ENCODE assay signal across 8 mouse cellular contexts in genomic region chr1:180331546-180332075, GRCm38 (mm10). TPM values are rescaled to one million over a fixed set of nuclear protein-coding genes. Genes with fewer than 3 reads are reported as not detected.
DNase-seq lines count a peak whose midpoint lies in the region; ATAC-seq and TF ChIP-seq lines count a peak whose summit lies in the region.

No protein-coding gene starts in this region.

- H3K27me3 ChIP-seq in forebrain, embryonic 16.5 days (replicated peaks; ENCODE audit: control insufficient read depth, insufficient read depth, low read length): peaks cover 9% of the 10 kb centered on the region
- H3K27me3 ChIP-seq in intestine, embryonic 15.5 days (replicated peaks): no peaks in the 10 kb centered on the region
- H3K27me3 ChIP-seq in lung, embryonic 16.5 days (ENCODE audit: control insufficient read depth, insufficient read depth, low read depth, low read length): no peaks in the 10 kb centered on the region
- H3K27me3 ChIP-seq in stomach, embryonic 16.5 days (ENCODE audit: control insufficient read depth, insufficient read depth, low read length): no peaks in the 10 kb centered on the region

- TF ChIP-seq CTCF in bone marrow macrophage, adult 2 months (IDR thresholded peaks at IDR 0.05; ENCODE audit: low read depth, low read length): no peak

- no peaks in the 10 kb centered on the region for H3K9me3 ChIP-seq in forebrain, embryonic 16.5 days (ENCODE audit: control insufficient read depth, low read length)
- no peaks in the 10 kb centered on the region for H3K9me3 ChIP-seq in intestine, embryonic 15.5 days
- no peaks in the 10 kb centered on the region for H3K9me3 ChIP-seq in lung, embryonic 16.5 days (ENCODE audit: control insufficient read depth, low read length)
- H3K9me3 ChIP-seq in stomach, embryonic 16.5 days (replicated peaks; ENCODE audit: control insufficient read depth, low read length): no peaks in the 10 kb centered on the region

- WGBS in forebrain, embryonic 16.5 days: under 1% methylated on average over 21 of the region's 21 CpGs
- WGBS in intestine, embryonic 15.5 days: 2% methylated on average over 21 of the region's 21 CpGs
- WGBS in lung, embryonic 16.5 days: under 1% methylated on average over 21 of the region's 21 CpGs
- 4% methylated on average over 21 of the region's 21 CpGs for WGBS in stomach, embryonic 16.5 days

- ATAC-seq in forebrain, embryonic 16.5 days: peak; percentile 17; the same call in 1 of the 2 replicates
- peak; percentile 9; the same call in 1 of the 2 replicates for ATAC-seq in intestine, embryonic 15.5 days
- no peak; the same call in 1 of the 2 replicates for ATAC-seq in lung, embryonic 16.5 days (ENCODE audit: low read depth)
- no peak for ATAC-seq in stomach, embryonic 16.5 days (ENCODE audit: insufficient read depth, low FRiP score)
- ATAC-seq in monocyte, adult 5-6 weeks (replicated peaks; ENCODE audit: insufficient number of reproducible peaks, low FRiP score, low TSS enrichment, poor library complexity, severe bottlenecking): no peak

- H3K27ac ChIP-seq in bone marrow macrophage, adult 2 months (ENCODE audit: insufficient read depth, low read depth, low read length): 0 out of 2 replicates have a peak overlapping the region, but pooled peaks have one; percentile 1
- H3K27ac ChIP-seq in forebrain, embryonic 16.5 days (ENCODE audit: low read length): no peak overlapping the region
- H3K27ac ChIP-seq in intestine, embryonic 15.5 days: peak overlapping the region; percentile 93; the same call in 1 of the 2 replicates
- H3K27ac ChIP-seq in lung, embryonic 16.5 days (ENCODE audit: low read length): peak overlapping the region; percentile 98
- H3K27ac ChIP-seq in stomach, embryonic 16.5 days (ENCODE audit: low read length): peak overlapping the region; percentile 95

- H3K9ac ChIP-seq in forebrain, embryonic 16.5 days (replicated peaks; ENCODE audit: low read depth, low read length): peak overlapping the region; percentile 70
- peak overlapping the region; percentile 87 for H3K9ac ChIP-seq in intestine, embryonic 15.5 days
- peak overlapping the region; percentile 92 for H3K9ac ChIP-seq in lung, embryonic 16.5 days (ENCODE audit: low read length)
- H3K9ac ChIP-seq in stomach, embryonic 16.5 days (ENCODE audit: low read length): peak overlapping the region; percentile 92

- H3K4me1 ChIP-seq in bone marrow macrophage, adult 2 months (ENCODE audit: control insufficient read depth, insufficient read depth, low read length): peaks cover 43% of the 10 kb centered on the region
- H3K4me1 ChIP-seq in forebrain, embryonic 16.5 days (replicated peaks; ENCODE audit: control insufficient read depth, insufficient read depth, low read length): peaks cover 30% of the 10 kb centered on the region
- H3K4me1 ChIP-seq in intestine, embryonic 15.5 days (replicated peaks): peaks cover 53% of the 10 kb centered on the region
- peaks cover 39% of the 10 kb centered on the region for H3K4me1 ChIP-seq in lung, embryonic 16.5 days (replicated peaks; ENCODE audit: control insufficient read depth, insufficient read depth, low read length)
- peaks cover 53% of the 10 kb centered on the region for H3K4me1 ChIP-seq in stomach, embryonic 16.5 days (ENCODE audit: control insufficient read depth, insufficient read depth, low read length)

- peak overlapping the region; percentile 87 for H3K4me3 ChIP-seq in bone marrow macrophage, adult 2 months (ENCODE audit: insufficient read depth, low read length)
- H3K4me3 ChIP-seq in forebrain, embryonic 16.5 days (replicated peaks; ENCODE audit: low read length): peak overlapping the region; percentile 64
- H3K4me3 ChIP-seq in intestine, embryonic 15.5 days (replicated peaks): peak overlapping the region; percentile 75
- H3K4me3 ChIP-seq in lung, embryonic 16.5 days (ENCODE audit: low read length): peak overlapping the region; percentile 85
- peak overlapping the region; percentile 83 for H3K4me3 ChIP-seq in stomach, embryonic 16.5 days (replicated peaks; ENCODE audit: low read length)

- no peaks in the 10 kb centered on the region for H3K36me3 ChIP-seq in forebrain, embryonic 16.5 days (ENCODE audit: control insufficient read depth, insufficient read depth)
- H3K36me3 ChIP-seq in intestine, embryonic 15.5 days: peaks cover 8% of the 10 kb centered on the region; the same call in 1 of the 2 replicates
- peaks cover 4% of the 10 kb centered on the region; the same call in 1 of the 2 replicates for H3K36me3 ChIP-seq in lung, embryonic 16.5 days (ENCODE audit: control insufficient read depth, insufficient read depth, low read length)
- H3K36me3 ChIP-seq in stomach, embryonic 16.5 days (ENCODE audit: control insufficient read depth, insufficient read depth, low read length): no peaks in the 10 kb centered on the region

- peak overlapping the region; percentile 97 for H3K4me2 ChIP-seq in forebrain, embryonic 16.5 days (ENCODE audit: low read length)
- H3K4me2 ChIP-seq in intestine, embryonic 15.5 days (replicated peaks): peak overlapping the region; percentile 93
- peak overlapping the region; percentile 77 for H3K4me2 ChIP-seq in lung, embryonic 16.5 days (ENCODE audit: low read depth, low read length)
- H3K4me2 ChIP-seq in stomach, embryonic 16.5 days (ENCODE audit: low read depth, low read length): peak overlapping the region; percentile 98

- TF ChIP-seq POLR2A in bone marrow macrophage, adult 2 months (IDR thresholded peaks at IDR 0.05; ENCODE audit: borderline replicate concordance, low read depth, low read length): no peak

- peak; percentile 30 to 48 for DNase-seq in layer of hippocampus, postnatal 10 days (ENCODE audit: low spot score in 2 of 2)
- DNase-seq in layer of hippocampus, adult 9-11 months: no peak

RNA-seq across cellular contexts. Expression of gene Itpkb, which starts 1.3 kb away (rescaled TPM):
- total RNA-seq in layer of hippocampus, postnatal 10 days (2021): 10 to 100 TPM; 15.9 to 17.7 TPM
- polyA plus RNA-seq in bone marrow macrophage, adult 2 months (2012; ENCODE audit: insufficient read depth, insufficient read length, missing spikeins): 24.4 and 28.6 TPM in 2 replicates
- polyA plus RNA-seq in forebrain, embryonic 16.5 days (2015; fragmentation: Nextera tagmentation; extraction: Ambion mirVana): 2.0 and 2.4 TPM in 2 replicates
- polyA plus RNA-seq in intestine, embryonic 15.5 days (2015; fragmentation: Nextera tagmentation; extraction: Ambion mirVana): 6.9 and 8.2 TPM in 2 replicates
- polyA plus RNA-seq in lung, embryonic 16.5 days (2015; fragmentation: Nextera tagmentation; extraction: Ambion mirVana): 9.4 and 10.6 TPM in 2 replicates
- 6.0 and 7.2 TPM in 2 replicates for polyA plus RNA-seq in stomach, embryonic 16.5 days (2015; fragmentation: Nextera tagmentation; extraction: Ambion mirVana)
- total RNA-seq in monocyte, adult 5-6 weeks (2017): 32.2 to 77.3 TPM (median 38.3 TPM) in 3 replicates

Comparison
In these comparisons a context has a peak if more than half of its experiments do, and no peak if none do; other contexts are left out.
1. ATAC-seq: peak in forebrain, embryonic 16.5 days (single experiment) and intestine, embryonic 15.5 days (single experiment); none in lung, embryonic 16.5 days (single experiment), stomach, embryonic 16.5 days (single experiment) and monocyte, adult 5-6 weeks (single experiment).
2. Peak in every context shown above with its lines, with median percentiles within 50 percentile points of each other: H3K4me3 ChIP-seq, H3K4me2 ChIP-seq and H3K9ac ChIP-seq.